Mouse (Mus musculus) left cerebral cortex, postnatal 36 days (tissue): ENCODE data around the gene Thra. TPM values are rescaled to one million over a fixed set of nuclear protein-coding genes. Genes with fewer than 3 reads are reported as not detected.

ENCODE experiments used
- DNase-seq, 2 experiments: peaks; one replicate each; pipeline ENCODE4 v3.0.0; 2021 to 2022; ENCODE audit warnings: low spot score in 2 of 2, mixed read lengths in 1 of 2
- intact Hi-C: fragments of 180-260 bp; cut with DNase I; formaldehyde crosslinking; loops from one replicate; pipeline ENCODE4 v1.15.1; 2025
- total RNA-seq, 2 experiments: library from RNA; stranded (reverse); gene quantifications; 2 replicates each; pipeline ENCODE4 v1.2.3; 2021

The Thra gene
- total RNA-seq, 2 experiments from 2014 or later = 718 to 779 TPM

GRCm38 (mm10) chr11:98786359-98787214 is 46.1 kb downstream of the Thra start:
- intact Hi-C loops = loop anchor here (2.0 to 5.0 kb wide), 3 partner anchors 46 to 86 kb away; partner anchors contain the start of genes Csf3 and Thra
- DNase-seq = peak; percentile 93 to 97

DNA sequence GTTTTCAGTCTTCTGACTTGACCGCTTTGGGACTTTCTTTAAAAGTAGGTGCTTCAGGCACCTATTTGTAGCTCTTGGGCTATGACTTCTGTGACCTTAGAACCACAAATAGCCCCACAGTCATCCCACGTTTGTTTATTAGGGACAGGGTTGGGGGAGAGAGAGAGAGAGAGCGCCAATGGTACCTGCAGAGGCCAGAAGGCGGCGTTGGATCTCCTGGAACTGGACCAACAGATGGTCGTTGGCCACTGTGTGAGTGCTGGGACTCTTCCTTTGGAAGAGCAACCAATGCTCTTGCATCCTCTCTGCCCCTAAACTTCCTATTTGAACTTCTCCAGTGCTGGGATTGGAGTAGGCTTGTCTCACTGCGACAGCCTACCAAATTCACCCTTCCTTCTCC is 46.8 kb downstream of the Thra start:
- intact Hi-C loops = loop anchor here (2.0 to 5.0 kb wide), 3 partner anchors 46 to 86 kb away; partner anchors contain the start of genes Csf3 and Thra
- no peak for DNase-seq

DNA sequence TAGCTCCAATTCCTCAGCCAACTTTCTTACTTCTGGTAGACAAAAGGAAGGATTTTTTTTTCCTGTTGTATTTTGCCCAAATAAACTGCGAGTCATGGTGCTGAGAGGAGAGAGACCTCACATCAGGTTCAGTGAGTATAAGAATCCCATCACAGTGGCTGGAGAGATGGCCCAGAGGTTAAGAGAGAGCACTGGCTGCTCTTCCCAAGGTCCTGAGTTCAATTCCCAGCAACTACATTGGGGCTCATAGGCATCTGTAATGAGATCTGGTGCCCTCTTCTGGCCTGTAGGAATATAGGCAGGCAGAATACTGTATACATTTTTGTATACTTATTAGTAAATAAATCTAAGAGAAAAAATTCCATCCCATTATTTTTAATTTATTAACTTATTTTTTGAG is 47.3 kb downstream of the Thra start:
- DNase-seq = no peak
- intact Hi-C loops = loop anchor here (2.0 to 5.0 kb wide), 4 partner anchors 41 to 87 kb away; partner anchors contain the start of genes Csf3 and Thra

DNA sequence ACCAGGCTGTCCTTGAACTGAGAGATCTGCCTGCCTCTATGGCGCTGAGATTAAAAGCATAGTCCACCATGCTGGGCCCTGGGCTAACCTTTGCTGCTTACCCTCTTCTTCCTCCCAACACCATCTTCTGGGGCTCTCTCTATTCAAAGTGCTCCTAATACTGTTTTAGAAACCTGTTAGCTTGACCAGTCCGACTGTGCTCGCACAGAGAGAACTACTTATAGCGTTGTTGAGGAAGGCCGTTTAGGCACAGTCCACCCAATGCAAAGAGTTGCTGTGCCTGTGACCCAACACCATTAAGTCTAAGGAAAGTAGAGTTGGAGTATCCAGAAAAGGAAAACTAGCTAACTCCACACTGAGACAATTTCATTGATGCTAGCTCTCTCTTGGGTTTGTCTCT is 47.7 kb downstream of the Thra start:
- DNase-seq = no peak
- intact Hi-C loops = loop anchor here (2.0 to 5.0 kb wide), 2 partner anchors 41 to 71 kb away; no protein-coding TSS in a partner anchor

DNA sequence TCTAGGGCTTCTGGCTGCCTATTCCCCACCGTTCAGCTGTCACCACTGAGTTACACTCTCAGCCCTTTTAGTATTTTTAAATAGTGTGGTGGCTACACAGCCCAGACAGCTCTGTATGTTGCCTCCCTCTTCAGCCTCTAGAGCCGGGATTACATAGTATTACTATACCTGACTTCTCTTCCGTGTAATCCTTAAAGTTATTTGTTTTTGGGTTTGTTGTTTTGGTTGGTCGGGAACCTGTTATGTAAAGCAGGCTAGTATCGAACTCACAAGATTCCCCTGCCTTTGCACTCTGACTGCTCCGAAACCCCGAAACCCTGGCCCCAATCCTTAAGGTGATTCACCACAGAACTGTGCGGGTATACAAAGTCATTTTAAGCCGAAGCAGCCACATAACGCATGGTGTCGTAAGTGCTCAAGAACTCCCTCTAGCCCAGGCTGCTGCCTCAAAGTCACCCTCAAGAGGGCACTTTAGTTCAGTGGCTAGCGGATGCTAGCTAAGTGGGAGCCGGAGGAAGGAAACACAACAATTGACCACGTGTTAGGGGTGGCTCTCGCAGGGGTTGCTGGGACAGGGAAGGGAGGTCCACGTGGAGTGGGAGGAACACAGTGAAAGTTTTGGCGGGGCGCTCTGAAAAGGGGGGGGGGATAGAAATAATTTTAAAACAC is 48.2 kb downstream of the Thra start:
- intact Hi-C loops = loop anchor here (2.0 to 5.0 kb wide), 2 partner anchors 40 to 71 kb away; no protein-coding TSS in a partner anchor

GRCm38 (mm10) chr11:98789219-98789807 is 48.9 kb downstream of the Thra start:
- DNase-seq = no peak
- intact Hi-C loops = loop anchor here (2.0 to 5.0 kb wide), 2 partner anchors 39 to 72 kb away; no protein-coding TSS in a partner anchor

More for the DNA sequence above, 48.2 kb downstream of the Thra start:
- DNase-seq = peak; percentile 84 to 86

GRCm38 (mm10) chr11:98789824-98790223 is 49.4 kb downstream of the Thra start:
- DNase-seq = no peak
- intact Hi-C loops = loop anchor here (2.0 to 5.0 kb wide), 2 partner anchors 39 to 73 kb away; no protein-coding TSS in a partner anchor

GRCm38 (mm10) chr11:98790631-98791205 is 50.3 kb downstream of the Thra start:
- intact Hi-C loops = no loop called here

GRCm38 (mm10) chr11:98791448-98791847 is 51.0 kb downstream of the Thra start:
- no peak for DNase-seq

More at GRCm38 (mm10) chr11:98790631-98791205, 50.3 kb downstream of the Thra start:
- DNase-seq = no peak

GRCm38 (mm10) chr11:98792081-98792480 is 51.6 kb downstream of the Thra start:
- intact Hi-C loops = no loop called here
- DNase-seq = no peak

More at GRCm38 (mm10) chr11:98791448-98791847, 51.0 kb downstream of the Thra start:
- intact Hi-C loops = no loop called here

DNA sequence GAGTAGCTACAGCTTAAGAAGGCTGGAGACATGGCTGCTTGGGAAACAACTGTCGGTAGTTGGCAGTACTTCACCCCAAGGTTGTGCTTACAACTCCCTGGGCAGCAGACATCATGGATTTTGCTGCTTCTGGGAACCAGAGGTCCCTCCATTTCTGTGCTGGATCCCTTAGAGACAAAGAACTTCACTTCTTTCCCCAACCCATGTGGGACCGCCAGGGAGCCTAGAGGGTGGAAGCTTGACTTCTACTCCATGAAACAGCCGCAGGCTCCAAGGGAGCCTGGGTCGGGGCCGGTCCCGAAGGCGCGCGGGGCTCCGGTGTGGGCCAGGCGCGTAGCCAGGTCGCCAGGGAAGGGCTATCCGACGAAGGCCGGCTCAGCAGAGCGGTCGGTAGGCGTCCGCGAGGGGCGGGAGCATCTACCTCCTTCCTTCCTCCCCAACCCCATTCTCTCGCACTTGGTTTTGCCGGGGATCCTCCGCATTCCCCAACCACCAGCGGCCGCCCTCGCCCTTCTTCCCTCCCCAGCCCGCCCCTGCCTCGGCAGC is 54.1 kb downstream of the Thra start:
- intact Hi-C loops = loop anchor here (2.0 kb wide), 1 partner anchor 14 kb away; no protein-coding TSS in a partner anchor

DNA sequence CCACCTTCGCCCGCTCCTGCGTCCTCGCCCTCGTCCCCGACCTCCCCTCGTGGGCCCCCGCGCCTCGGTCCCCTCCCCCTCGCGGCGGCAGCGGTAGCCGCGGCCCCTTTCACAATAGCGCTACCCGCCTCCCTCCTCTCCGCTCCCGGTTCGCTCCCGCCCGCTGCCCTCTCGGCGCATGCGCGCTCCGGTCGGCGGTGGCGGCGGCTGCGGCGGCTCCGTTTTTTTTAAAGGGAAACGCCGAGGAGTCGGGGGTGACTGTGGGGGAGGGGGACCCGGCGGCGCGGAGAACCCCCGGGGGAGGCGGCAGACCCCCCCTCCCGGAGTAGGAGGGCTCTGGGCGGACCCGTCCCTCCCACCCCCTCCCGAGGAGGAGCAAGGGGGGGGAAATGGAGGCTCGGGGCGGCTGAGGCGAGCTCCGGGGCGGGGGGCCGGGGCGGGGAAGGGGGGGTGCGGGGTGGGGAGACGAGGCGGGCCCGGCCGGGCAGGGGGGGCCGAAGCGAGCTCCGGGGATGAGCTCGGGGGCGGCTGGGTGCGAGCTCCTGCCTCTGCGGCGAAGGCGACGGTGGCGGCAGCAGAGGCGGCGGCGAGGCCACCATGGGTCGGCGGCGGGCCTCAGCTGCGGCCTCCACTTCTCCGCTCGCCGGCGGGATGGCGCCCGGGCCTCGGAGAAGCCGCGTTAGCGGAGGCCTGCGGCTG is 54.7 kb downstream of the Thra start, which contains the start of gene Msl1:
Gene Msl1 (plus strand): TSS at position 502 of the 699 bp plus-strand sequence.
- DNase-seq = peak; percentile 65 to 93
- intact Hi-C loops = loop anchor here (2.0 kb wide), 1 partner anchor 14 kb away; no protein-coding TSS in a partner anchor

More for the DNA sequence above, 54.1 kb downstream of the Thra start:
- peak; percentile 84 to 88 for DNase-seq

GRCm38 (mm10) chr11:98795714-98796514 is 55.5 kb downstream of the Thra start:
- DNase-seq = peak in 1 of 2 experiments; percentile 55

GRCm38 (mm10) chr11:98796515-98797216 is 56.2 kb downstream of the Thra start:
- intact Hi-C loops = no loop called here
- peak; percentile 75 to 78 for DNase-seq

More at GRCm38 (mm10) chr11:98795714-98796514, 55.5 kb downstream of the Thra start:
- intact Hi-C loops = loop anchor here (2.0 kb wide), 1 partner anchor 13 kb away; no protein-coding TSS in a partner anchor

GRCm38 (mm10) chr11:98797306-98797705 is 56.9 kb downstream of the Thra start:
- intact Hi-C loops = no loop called here
- DNase-seq = no peak

DNA sequence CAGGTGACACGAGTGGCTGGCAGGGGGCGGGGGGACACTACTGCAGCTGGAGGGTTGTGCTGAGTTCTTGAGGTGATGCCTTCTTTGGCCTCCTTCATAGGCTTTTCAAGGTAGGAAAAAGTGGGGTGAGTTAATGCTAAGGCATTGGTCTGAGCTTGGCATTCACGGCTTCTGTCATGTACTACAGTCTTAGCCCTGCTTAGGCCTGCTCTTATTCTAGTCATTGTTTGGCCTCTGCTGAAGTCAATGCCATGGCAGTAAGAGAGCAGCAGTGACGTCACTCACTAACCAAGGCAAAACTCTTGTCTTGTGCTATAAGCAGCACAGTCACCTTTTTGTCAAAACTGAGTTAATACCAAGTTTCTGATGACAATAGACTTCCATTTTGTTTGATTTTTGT is 57.5 kb downstream of the Thra start:
- DNase-seq = no peak
- intact Hi-C loops = no loop called here

- no peak for DNase-seq
- intact Hi-C loops = no loop called here
These were observed 64.2 kb downstream of the Thra start, which contains the start of gene Casc3 for GRCm38 (mm10) chr11:98804605-98805004. Gene Casc3, plus strand, starts transcription at chr11:98804905.
